Mouse (Mus musculus) cerebellum, postnatal 36 days (tissue): ENCODE measurements around the gene Slc15a4.

ENCODE experiments used
- DNase-seq, 2 experiments: peaks; one replicate each; pipeline ENCODE4 v3.0.0; 2021 to 2022; ENCODE audit warnings: mixed read lengths in 2 of 2

The Slc15a4 gene

DNA sequence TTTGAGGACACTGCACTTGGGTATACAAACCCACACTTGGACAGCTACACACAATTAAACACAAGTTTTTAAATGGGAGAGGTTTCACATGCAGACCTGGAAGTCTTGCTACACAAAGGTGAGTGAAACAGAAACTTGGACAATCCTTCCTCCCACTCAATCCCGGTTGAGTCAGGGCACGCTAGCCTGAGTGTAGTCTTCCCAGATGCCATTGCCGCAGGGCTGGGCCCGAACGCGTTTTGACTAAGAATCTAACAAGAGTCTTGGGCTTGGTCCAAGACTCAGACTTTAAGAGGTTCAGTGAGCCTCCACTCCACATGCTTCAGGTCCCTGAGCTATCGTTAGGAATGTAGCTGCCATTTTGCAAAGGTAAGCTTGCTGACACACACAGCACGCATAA, 12.3 kb downstream of the Slc15a4 start:
- DNase-seq: no peak

DNA sequence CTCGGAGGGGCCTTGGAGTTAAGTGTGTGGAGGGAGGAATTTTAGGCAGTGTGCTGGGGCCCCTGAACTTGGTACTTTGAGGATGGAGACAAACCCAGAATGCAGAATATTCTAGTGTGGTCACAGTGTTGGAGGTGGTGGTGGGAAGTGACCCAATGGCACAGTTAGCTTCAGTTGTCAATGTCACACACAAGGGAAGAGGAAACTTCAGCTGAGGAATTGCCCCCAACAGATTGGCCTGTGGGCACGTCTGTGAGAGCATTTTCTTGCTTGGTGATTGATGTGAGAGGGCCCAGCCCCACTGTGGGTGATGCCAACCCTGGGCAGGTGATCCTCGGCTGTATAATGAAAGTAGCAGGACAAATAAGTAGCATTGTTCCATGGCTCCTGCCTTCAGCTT, 13.9 kb downstream of the Slc15a4 start:
- no peak for DNase-seq

DNA sequence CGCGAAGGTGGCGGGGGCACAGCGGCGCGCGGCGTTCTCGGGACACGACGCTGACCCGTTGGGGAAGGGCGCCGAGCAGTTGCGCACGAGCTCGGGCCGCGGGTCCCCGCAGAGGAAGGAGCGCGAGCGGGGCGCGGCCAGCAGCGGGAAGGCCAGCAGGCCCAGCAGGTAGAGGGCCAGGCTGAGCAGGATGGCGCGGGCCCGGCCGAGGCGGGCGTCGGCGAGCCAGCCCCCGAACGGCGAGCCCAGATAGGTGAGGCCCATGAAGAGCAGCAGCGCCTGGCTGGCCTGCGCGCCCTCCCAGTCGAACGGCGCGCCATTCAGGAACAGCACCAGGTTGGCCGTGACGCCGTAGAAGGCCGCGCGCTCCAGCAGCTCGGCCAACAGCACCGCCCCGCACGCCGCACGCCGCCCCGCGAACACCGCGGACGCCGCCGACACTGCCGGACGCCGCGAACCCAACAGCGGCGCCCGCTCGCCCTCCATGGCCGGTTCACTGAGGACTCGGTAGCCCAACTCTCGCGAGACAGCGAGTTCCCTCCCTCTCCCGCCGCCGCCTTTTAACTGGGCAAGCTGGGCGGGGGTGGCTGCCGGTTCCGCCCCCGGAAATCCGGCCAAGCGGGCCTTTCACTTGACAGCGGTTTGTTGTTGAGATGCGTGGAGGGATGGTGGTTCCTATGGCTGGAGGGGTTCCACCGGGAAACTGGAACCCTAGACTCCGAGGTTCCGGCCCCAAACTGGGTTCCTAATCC, 15.6 kb downstream of the Slc15a4 start:
- peak; percentile 97 to 99 for DNase-seq

GRCm38 (mm10) chr5:127616151-127616550, 16.5 kb downstream of the Slc15a4 start:
- DNase-seq: no peak

- no peak for DNase-seq
Observed at GRCm38 (mm10) chr5:127615459-127615858, 17.2 kb downstream of the Slc15a4 start.

DNA sequence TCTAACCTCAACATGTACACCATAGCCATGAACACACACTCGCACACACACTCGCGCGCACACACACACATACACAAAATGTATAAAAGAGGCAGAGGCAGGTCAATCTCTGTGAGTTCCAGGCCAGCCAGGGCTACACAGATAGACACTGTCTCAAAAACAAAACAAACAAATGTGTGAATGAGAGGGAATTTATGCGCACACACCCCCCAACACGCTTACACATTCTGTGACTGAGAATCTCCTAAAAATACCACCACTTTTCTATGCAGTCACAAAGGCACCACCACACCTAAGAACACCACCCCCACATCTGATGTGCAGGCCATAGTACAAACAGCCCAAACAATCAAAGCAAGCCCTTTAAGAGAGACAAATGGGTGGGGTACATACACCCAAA, 20.3 kb downstream of the Slc15a4 start:
- DNase-seq: no peak

DNA sequence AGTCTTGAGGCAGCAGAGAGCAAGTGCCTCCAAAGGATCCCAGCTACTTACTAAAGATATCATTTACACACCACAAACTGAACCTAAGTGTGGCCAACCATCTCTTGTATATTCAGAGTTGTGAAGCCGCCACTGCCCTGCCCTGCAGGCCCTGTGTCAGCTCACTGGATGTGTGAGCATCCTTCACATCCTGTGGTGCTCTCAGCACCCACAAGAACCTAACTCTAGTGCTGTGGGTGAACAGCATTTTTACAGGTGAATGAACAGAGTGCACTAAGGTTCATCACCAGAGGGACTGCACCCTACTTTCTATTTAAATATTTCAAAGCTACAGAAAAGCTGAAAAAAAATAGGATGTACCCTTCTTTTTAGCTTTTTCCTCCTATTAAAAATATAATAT, 20.8 kb downstream of the Slc15a4 start:
- DNase-seq: no peak

DNA sequence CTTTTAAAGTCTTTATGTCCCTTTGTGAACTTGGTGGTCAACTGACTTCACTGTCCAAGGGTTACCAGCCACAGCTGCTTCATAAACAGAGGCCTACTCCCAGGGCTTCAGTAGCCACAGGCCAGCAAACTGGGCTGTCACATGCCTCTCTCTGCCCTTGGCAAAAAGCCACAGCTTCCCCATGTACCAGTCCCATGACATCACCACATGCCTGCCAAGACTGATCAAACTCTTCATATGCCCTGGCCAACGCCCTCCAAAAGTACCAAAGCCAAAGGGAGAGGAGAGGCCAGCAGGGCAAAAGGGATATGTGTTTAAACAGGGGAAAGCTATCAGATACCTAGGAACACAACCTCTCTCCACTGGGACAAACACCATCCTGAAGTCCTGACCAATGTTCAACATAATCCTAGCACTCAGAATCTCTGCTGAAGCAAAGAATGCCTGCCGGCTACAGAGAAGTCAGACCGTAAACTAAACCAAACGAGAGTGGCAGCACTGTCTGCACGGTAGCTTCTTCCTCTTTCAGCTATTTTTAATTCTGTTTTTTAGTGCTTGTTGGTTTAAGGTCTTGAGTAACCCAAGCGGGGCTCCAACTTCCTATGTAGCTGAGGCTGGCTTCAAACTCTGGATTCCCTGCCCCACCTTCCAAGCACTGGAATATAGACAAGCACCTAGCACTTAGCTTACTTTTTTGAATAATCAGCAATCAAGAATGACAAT, 21.7 kb downstream of the Slc15a4 start:
- DNase-seq: peak; percentile 39 to 46

DNA sequence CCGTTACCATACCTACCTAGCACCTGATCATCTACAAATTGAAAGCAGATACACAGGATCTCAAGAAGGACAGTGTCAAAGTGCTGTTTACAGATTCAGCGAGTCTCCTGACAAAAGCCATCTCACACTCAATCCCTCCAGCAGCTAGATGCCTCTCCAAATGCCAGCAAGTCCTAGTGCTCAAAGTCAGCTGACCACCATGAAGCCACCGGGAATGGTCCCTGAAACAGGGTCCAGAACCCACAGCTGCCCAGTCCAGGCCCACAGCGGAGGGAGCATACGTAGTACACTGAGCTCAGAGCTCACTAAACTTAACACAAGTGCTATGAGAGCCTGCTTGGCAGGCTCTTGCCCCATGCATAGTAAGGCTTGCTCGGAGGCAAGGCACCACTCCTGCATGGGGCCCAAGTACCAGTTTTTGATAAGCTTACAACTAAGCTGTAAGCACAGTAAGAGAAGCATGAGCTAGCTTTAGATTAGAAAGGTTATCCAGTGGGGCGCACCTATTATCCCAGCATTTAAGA, 23.4 kb downstream of the Slc15a4 start:
- no peak for DNase-seq

GRCm38 (mm10) chr5:127607507-127607906, 25.2 kb downstream of the Slc15a4 start:
- DNase-seq: no peak

DNA sequence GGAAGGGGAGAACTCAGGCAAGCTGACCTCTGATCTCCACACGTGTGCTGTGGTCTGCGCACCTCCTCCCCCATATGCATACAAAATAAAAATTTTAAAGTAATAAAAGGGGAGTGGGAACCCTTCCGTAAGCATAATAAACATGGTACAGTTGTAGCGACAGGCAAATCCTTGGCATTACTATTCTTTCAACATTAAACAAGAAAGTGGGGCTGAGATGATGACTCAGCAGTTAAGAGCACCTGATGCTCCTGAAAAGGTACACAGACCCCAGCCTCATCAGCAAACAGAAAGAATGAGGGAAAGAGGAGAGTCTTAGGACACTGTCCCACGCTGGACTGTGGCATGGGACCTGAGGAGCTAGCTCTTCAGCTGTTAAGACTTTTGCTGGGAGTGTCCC, 29.7 kb downstream of the Slc15a4 start:
- DNase-seq: no peak

- no peak for DNase-seq
Observed at GRCm38 (mm10) chr5:127596862-127597261, 35.8 kb downstream of the Slc15a4 start.

- no peak for DNase-seq
Observed at GRCm38 (mm10) chr5:127595676-127596075, 37.0 kb downstream of the Slc15a4 start.

DNA sequence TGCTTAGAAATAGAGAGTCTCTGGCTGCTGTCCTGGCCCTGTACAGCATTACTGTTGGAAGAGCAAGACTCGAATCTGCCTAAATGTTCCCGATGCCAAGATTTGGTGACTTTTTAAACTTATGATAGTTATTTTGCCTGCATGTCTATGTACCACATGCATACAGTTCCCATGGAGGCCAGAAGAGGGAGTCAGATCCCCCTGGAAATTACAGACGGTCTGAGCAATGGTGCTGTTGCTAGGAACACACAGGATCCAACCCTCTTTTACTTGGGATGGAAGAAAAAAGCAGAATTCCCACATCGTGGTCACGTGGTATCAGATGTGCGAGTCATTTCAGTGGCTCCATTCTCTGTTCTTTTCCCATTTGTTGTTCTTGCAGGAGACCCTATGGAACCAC, 39.8 kb downstream of the Slc15a4 start:
- DNase-seq: peak in 1 of 2 experiments; percentile 27

GRCm38 (mm10) chr5:127592406-127592805, 40.3 kb downstream of the Slc15a4 start:
- DNase-seq: no peak

DNA sequence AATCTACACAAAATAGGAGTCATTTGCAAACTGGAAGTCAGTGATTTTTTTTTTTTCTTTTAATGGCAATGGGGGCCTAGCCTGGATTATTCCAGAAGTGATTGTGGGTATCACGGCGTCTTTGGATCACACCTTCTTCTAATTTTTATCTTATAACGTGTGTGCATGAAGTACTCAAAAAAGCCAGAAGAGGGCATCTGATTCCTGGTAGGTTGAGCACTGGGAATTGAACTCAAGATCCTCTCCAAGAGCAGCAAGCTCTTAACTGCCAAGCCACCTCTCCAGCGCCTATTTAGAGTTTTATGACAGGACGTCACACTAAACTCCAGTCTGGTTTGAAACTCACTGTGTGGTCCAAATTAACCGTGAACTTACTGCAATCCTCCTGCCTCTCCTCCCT, 44.8 kb downstream of the Slc15a4 start:
- no peak for DNase-seq

DNA sequence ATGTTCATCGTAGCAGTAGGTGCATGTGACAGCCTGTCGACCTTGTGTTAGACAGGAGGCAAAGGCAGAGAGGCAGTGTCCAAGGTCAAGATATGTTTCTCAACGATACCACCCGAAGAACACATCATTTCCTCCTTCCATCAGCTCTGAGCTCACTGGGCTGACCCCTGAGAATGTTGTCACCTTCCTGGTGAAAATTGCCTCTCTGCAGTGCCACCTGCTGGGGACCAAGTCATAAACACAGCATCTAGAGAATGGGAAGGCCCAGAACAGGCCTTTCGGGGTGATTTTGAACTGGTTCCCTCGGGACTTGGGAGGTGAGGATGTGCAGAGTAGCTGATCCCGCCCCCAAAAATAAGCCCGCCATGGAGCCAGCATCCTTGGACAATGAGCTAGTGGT, 49.0 kb downstream of the Slc15a4 start:
- peak; percentile 21 to 31 for DNase-seq

- DNase-seq: peak; percentile 53 to 66
Observed at GRCm38 (mm10) chr5:127577419-127577818, 55.3 kb downstream of the Slc15a4 start.

GRCm38 (mm10) chr5:127567165-127567741, 65.4 kb downstream of the Slc15a4 start:
- no peak for DNase-seq

DNA sequence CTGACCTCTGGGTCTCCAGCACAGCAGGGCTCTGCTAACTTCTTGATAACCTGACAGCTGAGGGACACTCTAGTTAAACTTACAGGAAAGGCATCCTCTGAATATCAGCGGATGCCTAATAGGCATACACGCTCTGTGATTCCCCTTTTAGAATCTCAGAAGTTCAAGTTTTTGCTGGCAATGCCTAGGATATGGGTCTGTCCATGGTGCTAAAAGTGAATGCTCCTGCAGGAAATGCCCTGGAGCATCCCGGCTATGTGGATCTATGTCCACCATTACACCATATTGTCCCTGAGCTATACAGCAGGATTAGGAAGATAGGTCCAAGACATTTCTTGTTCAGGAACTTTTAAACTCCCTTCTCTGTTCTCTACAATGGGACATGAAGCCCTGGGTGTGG, 71.6 kb downstream of the Slc15a4 start:
- no peak for DNase-seq

- no peak for DNase-seq
Observed at GRCm38 (mm10) chr5:127548136-127548535, 84.6 kb downstream of the Slc15a4 start.

DNA sequence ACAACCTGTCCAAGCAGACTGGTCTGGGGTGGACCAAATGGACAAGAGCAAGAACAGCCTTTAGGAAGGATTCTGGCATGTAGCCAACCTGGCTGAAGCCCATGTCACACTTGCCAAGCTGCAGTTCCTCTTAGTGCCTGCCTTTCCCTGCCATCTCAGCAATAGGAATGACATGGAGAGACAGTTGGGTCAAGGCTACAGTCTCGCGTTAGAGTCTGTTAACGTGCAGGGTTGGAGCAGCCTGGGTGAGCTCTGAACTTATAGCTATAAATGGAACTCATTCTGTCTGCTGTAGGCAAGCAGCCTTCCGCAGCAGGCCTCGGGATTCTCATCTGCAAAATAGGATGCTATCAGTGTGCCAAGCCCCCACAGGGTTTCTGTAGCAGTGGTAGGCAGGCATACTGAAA, 86.1 kb downstream of the Slc15a4 start:
- peak; percentile 87 to 91 for DNase-seq
